Mouse (Mus musculus) bone marrow macrophage, adult 2 months (primary cell): ENCODE data around the gene Pten. TPM values are rescaled to one million over a fixed set of nuclear protein-coding genes. Genes with fewer than 3 reads are reported as not detected.

Experiments used
- H3K27ac ChIP-seq: 2 replicates; pipeline ENCODE4 v1.5.1; 2012; ENCODE audit warnings: low read depth, low read length; ENCODE audit not compliant: insufficient read depth
- H3K4me1 ChIP-seq: 2 replicates; pipeline ENCODE4 v1.6.1; 2012; ENCODE audit warnings: low read length; ENCODE audit not compliant: control insufficient read depth, insufficient read depth
- H3K4me3 ChIP-seq: 2 replicates; pipeline ENCODE4 v1.5.1; 2012; ENCODE audit warnings: mild to moderate bottlenecking, low read length, moderate library complexity; ENCODE audit not compliant: insufficient read depth
- CTCF ChIP-seq: IDR thresholded peaks from 2 replicates; pipeline ENCODE4 v1.5.1; 2012; ENCODE audit warnings: low read depth, mild to moderate bottlenecking, low read length, moderate library complexity
- POLR2A ChIP-seq: IDR thresholded peaks from 2 replicates; pipeline ENCODE4 v1.6.1; 2012; ENCODE audit warnings: mild to moderate bottlenecking, low read depth, low read length, borderline replicate concordance
- polyA plus RNA-seq: library from polyadenylated mRNA; stranded (reverse); fragments of >200 nt; gene quantifications from 2 replicates; pipeline ENCODE4 v1.2.4, GENCODE M21; 2012; ENCODE audit not compliant: missing spikeins, insufficient read depth, insufficient read length

Pten gene
- polyA plus RNA-seq, 1 experiment, result 62.7 TPM

GRCm38 (mm10) chr19:32753386-32753785, 3.9 kb upstream of the Pten start:
- TF ChIP-seq CTCF, result no peak
- TF ChIP-seq POLR2A, result no peak
- Histone ChIP-seq H3K4me3 (no peak overlapping the region), H3K27ac (no peak overlapping the region), H3K4me1 (no peaks in the 10 kb centered on the region)

GRCm38 (mm10) chr19:32754188-32755000, 2.9 kb upstream of the Pten start:
- Histone ChIP-seq H3K27ac (no peak overlapping the region), H3K4me3 (no peak overlapping the region), H3K4me1 (no peaks in the 10 kb centered on the region)
- TF ChIP-seq POLR2A, result no peak
- no peak for TF ChIP-seq CTCF

GRCm38 (mm10) chr19:32755104-32755791, 2.0 kb upstream of the Pten start:
- TF ChIP-seq POLR2A (no peak), CTCF (no peak)
- Histone ChIP-seq H3K4me1 (no peaks in the 10 kb centered on the region), H3K4me3 (peak overlapping the region; percentile 86), H3K27ac (no peak overlapping the region)

GRCm38 (mm10) chr19:32755792-32756635, 1.3 kb upstream of the Pten start:
- no peak for TF ChIP-seq POLR2A
- TF ChIP-seq CTCF, result no peak
- Histone ChIP-seq H3K27ac (peak overlapping the region; percentile 82), H3K4me3 (peak overlapping the region; percentile 86), H3K4me1 (no peaks in the 10 kb centered on the region)

GRCm38 (mm10) chr19:32756636-32756899, 729 bp upstream of the Pten start:
- no peak for TF ChIP-seq CTCF
- no peak for TF ChIP-seq POLR2A
- no peak overlapping the region for H3K27ac ChIP-seq
- H3K4me3 ChIP-seq, result peak overlapping the region; percentile 86
- H3K4me1 ChIP-seq, result 0 out of 2 replicates have a peak, but pooled peaks cover 2% of the 10 kb centered on the region

- no peak for TF ChIP-seq CTCF
- no peak for TF ChIP-seq POLR2A
- H3K4me1 ChIP-seq, result peaks cover 4% of the 10 kb centered on the region; the same call in 1 of the 2 replicates
- H3K27ac ChIP-seq, result peak overlapping the region; percentile 85
- H3K4me3 ChIP-seq, result peak overlapping the region; percentile 81
These were observed 815 bp downstream of the Pten start for GRCm38 (mm10) chr19:32757831-32758792.

GRCm38 (mm10) chr19:32758793-32759161, 1.5 kb downstream of the Pten start:
- Histone ChIP-seq H3K4me1 (peaks cover 5% of the 10 kb centered on the region), H3K27ac (0 out of 2 replicates have a peak overlapping the region, but pooled peaks have one; percentile 85), H3K4me3 (peak overlapping the region; percentile 81)
- TF ChIP-seq POLR2A (no peak), CTCF (no peak)

GRCm38 (mm10) chr19:32759357-32760024, 2.2 kb downstream of the Pten start:
- peak overlapping the region; percentile 81 for H3K4me3 ChIP-seq
- H3K27ac ChIP-seq, result no peak overlapping the region
- peaks cover 8% of the 10 kb centered on the region for H3K4me1 ChIP-seq
- TF ChIP-seq CTCF (no peak), POLR2A (no peak)

GRCm38 (mm10) chr19:32760499-32760898, 3.2 kb downstream of the Pten start:
- Histone ChIP-seq H3K4me1 (peaks cover 11% of the 10 kb centered on the region), H3K4me3 (peak overlapping the region; percentile 57), H3K27ac (peak overlapping the region; percentile 35)
- TF ChIP-seq CTCF (no peak), POLR2A (no peak)
